Mouse (Mus musculus) brown adipose tissue, adult 24 weeks (tissue): Measurements from ENCODE around the gene Prl2c5. TPM values are rescaled to one million over a fixed set of nuclear protein-coding genes. Genes with fewer than 3 reads are reported as not detected.
"Not testable (repeated sequence)": the region's sequence is repeated elsewhere in the genome, so short reads cannot be mapped to it uniquely, and the experiment has no call there.

ENCODE experiments used
- H3K27ac ChIP-seq: fragments of 200-500 bp; replicated peaks from 2 replicates; pipeline ENCODE4 v1.5.1; 2012; ENCODE audit warnings: low read depth, mild to moderate bottlenecking, low read length
- H3K4me1 ChIP-seq: fragments of 200-500 bp; 2 replicates; pipeline ENCODE4 v1.6.1; 2012; ENCODE audit warnings: low read length, mixed read lengths; ENCODE audit not compliant: control insufficient read depth, insufficient read depth, insufficient read length
- H3K4me3 ChIP-seq: fragments of 200-500 bp; 2 replicates; pipeline ENCODE4 v1.5.1; 2012; ENCODE audit warnings: low read depth, mild to moderate bottlenecking, low read length, moderate library complexity; ENCODE audit not compliant: insufficient read depth
- polyA plus RNA-seq: library from polyadenylated mRNA; stranded (reverse); fragments of >200 nt; gene quantifications from 2 replicates; pipeline ENCODE4 v1.2.4, GENCODE M21; 2012; ENCODE audit not compliant: missing spikeins, insufficient read depth, insufficient read length

The Prl2c5 gene
- not detected in 2 replicates for polyA plus RNA-seq

- not testable (repeated sequence) for H3K4me1 ChIP-seq, H3K4me3 ChIP-seq, H3K27ac ChIP-seq
Measured at GRCm38 (mm10) chr13:13182415-13182814, at the start of gene Prl2c5. Prl2c5 (plus strand) TSS chr13:13182715.

- H3K27ac ChIP-seq, H3K4me1 ChIP-seq, H3K4me3 ChIP-seq: not testable (repeated sequence)
Measured at GRCm38 (mm10) chr13:13162777-13163485, 19.6 kb upstream of the Prl2c5 start.

DNA sequence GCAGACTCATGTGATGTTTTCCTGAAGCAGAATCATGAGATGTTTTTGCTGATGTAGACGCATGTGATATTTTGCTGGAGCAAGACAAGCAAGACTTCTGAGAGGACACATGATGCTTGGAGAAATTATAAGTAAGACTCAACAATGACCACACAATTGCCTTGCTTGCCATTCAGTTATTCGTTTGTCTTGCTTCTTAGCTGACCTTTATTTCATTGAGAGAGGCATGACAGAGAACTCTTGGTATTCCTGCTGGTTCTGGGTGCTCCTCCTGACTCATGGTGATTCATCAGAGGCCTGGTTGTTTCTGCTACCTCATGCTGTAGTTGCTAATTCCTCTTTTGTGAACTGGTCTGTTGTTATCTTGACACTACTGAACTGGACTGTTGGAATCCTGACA is 13.9 kb upstream of the Prl2c5 start:
- not testable (repeated sequence) for H3K4me3 ChIP-seq, H3K27ac ChIP-seq, H3K4me1 ChIP-seq

GRCm38 (mm10) chr13:13173616-13174136 is 8.8 kb upstream of the Prl2c5 start:
- not testable (repeated sequence) for H3K27ac ChIP-seq, H3K4me1 ChIP-seq, H3K4me3 ChIP-seq

DNA sequence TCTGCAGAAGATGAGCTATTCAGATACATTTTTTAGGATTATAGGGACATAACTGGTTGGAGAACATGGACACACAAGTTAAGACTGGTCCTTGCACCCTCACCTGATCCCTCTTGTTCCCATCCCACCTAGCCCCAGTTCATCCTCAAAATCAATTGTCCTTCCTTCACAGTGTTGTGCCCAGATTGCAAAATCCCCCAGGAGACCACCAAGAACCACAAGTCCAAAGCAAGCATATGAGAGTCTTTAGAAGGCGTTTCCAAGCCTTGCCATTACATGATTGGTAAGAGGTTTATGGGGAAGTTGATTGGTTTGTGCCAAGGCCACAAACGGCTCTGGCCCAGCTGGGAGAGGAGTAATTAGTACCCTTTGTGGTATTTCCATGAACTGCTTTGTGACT is 6.8 kb upstream of the Prl2c5 start:
- H3K4me1 ChIP-seq, H3K4me3 ChIP-seq, H3K27ac ChIP-seq: not testable (repeated sequence)

DNA sequence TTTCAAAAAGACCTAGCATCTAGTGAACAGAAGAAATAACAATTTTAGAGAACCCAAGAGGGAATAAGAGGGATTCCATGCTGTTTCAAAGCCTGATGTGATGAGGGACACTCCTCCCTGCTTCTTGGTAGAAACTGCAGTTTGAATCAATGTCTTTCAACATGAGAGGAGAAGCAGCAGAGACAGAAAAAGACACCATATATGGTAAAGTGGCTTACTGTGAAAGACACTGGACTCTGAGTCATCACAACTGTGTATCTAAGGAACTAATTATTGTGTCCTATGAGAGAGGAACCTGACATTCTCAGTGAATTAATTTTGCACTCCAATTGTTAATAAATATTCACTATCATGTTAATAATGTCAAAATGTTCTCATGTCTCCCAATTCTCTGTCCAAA is 28.7 kb downstream of the Prl2c5 start:
- H3K4me1 ChIP-seq, H3K4me3 ChIP-seq, H3K27ac ChIP-seq: not testable (repeated sequence)

DNA sequence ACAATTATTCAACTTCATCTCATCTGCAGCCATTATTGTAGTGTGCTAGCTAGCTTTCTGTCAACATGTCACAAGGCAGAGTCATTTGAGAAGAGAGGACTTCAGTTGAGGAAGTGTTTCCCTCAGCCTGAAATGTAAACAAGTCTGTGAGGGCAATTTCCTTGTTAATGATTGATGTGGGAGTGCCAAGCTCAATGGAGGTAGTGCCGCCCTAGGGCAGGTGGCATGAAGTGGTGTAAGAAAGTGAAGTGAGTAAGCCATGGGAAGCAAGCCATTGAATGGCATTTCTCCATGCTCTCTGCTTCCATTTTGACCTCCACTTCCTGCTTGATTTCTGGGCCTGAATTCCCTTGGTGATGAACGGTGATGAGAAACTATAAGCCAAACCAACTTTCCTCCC is 33.8 kb downstream of the Prl2c5 start:
- not testable (repeated sequence) for H3K4me3 ChIP-seq, H3K27ac ChIP-seq, H3K4me1 ChIP-seq

GRCm38 (mm10) chr13:13220231-13220630 is 37.7 kb downstream of the Prl2c5 start:
- not testable (repeated sequence) for H3K27ac ChIP-seq, H3K4me1 ChIP-seq, H3K4me3 ChIP-seq

GRCm38 (mm10) chr13:13237456-13237855 is 54.9 kb downstream of the Prl2c5 start:
- H3K4me3 ChIP-seq, H3K4me1 ChIP-seq, H3K27ac ChIP-seq: not testable (repeated sequence)

Other genes starting within 250 kb of the Prl2c5 start
- gene Prl2c2, start 177.3 kb upstream of the Prl2c5 start, polyA plus RNA-seq = not detected in 2 replicates
- gene Gpr137b, start 211.3 kb downstream of the Prl2c5 start, polyA plus RNA-seq = 6.3 and 7.5 TPM in 2 replicates